Mouse (Mus musculus) adrenal gland, adult 18-20 months (tissue): ENCODE data around the gene Gm49321. TPM values are rescaled to one million over a fixed set of nuclear protein-coding genes. Genes with fewer than 3 reads are reported as not detected.

Experiments used
- DNase-seq, 2 experiments: peaks; one replicate each; pipeline ENCODE4 v3.0.0; 2021 to 2022; ENCODE audit warnings: low spot score in 2 of 2
- total RNA-seq, 2 experiments: library from RNA; stranded (reverse); gene quantifications; 1 replicate in 1 of 2; 2 replicates in 1 of 2; pipeline ENCODE4 v1.2.3; 2021

Gm49321 gene
- total RNA-seq, 2 experiments from 2014 or later = 6.5 to 9.2 TPM

DNA sequence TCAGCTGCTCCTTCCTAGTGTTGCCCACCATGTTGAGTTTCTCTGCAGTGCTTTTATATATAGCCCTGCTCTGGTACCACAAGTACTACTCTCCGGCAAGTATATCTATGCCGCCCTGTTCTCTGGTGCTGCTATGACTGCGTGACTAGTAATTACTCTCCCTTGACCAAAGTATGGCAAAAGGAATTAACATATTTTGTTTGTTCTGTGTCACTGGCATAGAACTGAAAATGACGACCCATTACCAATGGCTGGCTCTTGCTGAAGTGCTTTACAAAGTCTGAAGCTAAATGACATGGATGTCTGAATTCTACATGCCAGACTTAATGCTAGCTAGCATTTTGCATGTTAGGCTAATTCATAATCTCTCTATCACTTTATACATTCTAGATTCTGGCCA is 11.0 kb downstream of the Gm49321 start:
- no peak for DNase-seq

DNA sequence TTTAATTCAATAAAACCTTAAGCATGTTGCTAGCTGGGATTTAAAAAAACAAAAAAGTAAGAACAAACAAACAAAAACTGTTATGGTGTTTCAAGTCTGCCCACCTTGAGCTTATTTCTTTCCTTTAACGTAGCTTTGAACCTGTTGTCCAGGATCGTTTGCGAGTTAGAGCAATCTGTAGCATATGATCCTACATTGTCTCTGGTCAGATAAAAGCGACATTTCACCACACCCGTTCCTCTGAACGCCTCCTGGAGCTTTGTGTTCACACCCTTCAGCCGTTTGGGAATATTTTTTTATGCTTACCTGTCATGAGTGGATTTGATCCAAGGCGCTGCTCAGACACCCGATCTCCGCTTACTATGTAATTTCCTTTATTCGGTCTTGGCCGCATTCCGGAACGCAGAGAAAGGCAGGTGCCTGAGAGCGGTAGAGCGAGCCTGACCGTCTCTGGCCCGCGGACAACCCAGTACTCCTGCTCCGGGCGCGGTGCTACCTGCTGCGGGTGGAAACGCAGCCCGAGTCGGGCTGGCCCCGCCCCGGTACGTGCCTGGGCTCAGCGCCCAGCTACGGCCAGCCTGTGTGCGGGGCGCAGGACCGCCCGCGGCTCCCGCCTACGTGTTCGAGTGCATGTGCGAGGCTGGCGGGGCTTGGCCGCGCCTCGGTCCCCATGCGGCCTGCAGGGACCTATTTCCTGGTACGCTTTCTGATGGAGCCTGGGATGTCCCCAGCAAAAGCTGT is 12.0 kb downstream of the Gm49321 start:
- DNase-seq = peak; percentile 34 to 42

DNA sequence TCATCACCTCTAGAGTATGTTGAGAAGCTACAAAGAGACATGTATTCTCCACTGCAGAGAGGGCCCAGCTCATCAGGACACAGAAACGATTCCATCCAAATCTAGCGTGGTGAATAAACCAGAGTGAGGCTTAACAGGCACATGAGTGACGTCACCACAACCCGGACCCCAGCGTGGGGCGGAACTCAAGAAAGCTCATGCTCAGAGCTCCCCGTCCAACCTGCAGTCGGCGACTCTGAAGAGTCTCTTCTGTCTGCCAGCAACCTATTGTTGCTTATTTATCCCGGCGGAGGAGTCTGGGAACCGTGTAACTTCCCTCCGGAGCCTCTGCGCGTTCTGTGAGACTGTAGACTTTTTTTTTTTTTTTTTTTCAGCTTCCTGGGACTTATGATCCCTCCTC is 15.4 kb downstream of the Gm49321 start:
- DNase-seq = no peak

DNA sequence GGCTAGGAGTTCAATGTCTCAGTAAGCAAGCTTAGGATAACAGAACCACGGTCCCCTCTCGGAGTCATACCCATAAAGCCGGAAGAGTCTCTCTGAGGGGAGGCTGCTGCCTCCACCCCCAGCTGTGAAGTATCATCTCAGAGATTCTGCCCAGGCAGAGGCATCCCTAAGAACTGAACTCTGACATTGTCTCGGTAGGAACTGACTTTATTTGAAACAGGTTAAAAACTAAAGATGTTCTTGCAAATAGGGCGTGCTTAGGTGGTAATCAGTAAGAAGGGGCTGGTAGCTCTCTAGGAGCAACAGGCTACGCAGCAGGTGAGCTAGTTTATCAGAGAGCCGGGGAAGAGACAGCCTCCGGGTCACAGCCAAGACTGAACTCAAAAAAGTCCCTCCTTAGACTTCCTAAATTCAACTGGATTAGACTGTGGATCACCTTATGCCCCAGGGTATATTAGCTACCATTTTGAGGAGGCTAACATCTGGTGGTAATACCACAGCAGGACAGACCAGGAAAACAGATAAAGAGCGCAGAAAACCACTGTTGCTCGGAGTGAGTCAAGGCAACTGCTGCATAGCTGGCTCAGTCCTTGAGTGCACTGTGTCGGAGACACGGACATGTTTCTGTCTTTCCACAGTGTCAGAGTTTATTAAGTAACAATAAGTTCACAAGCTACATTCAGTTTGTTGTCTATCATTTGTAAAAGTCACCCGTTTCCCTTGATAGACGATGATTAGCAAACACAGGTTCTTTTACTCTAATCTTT is 16.1 kb downstream of the Gm49321 start:
- no peak for DNase-seq

DNA sequence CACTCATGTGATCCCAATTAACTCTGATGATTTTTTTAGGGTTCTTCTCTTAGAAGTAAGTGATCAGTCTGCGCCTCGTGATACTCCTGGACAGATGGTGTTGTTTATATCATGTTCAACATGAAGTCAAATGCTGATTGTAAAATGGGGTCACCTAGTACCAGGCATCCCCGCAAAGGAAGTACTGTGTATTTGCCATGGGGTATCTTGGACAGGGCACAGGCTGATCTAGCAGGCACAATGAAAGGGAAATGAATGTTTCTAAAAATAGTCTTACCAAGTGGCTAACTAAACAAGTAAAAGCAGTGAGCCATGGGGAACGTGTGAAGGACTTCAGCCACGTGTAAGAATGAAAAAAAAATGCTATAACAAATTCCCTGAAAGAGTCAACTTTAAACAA is 17.3 kb downstream of the Gm49321 start:
- DNase-seq = no peak

DNA sequence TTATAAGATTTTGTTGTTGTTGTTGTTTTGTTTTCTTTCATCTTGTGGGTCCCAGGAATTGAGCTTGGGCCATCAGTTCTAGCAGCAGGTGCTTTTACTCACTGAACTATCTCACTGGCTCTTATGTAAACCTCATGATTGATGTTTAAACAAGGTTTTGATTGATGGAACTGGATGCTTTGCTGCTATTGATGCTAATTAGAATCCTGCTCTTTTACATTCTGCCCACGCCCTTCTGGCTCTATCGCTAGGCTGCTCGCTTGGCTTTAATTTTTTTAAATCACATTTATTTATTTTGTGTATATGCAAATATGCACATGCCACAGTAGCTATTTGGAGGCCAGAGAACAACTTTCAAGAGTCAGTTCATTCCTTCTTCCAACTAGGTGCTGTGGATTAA is 20.2 kb downstream of the Gm49321 start:
- no peak for DNase-seq

DNA sequence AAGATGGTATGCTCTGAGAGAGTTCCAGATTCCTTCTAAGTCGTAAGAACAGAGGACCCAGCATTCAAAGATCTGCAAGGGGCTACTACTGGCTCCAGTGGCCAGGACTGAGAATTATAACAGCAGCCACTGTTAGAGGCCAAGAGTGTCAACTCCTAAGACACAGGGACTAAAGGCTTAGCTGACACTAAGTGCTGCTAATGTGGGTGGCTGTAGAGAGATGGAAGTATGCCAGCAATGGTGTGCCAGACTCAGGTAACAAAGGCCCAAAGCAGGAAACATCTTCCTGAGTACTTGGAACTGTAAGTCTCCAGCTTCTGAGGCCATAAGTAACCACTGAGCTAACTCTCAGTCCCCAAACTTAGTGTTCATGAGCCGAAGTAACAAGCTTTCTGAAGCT is 21.4 kb downstream of the Gm49321 start:
- no peak for DNase-seq

DNA sequence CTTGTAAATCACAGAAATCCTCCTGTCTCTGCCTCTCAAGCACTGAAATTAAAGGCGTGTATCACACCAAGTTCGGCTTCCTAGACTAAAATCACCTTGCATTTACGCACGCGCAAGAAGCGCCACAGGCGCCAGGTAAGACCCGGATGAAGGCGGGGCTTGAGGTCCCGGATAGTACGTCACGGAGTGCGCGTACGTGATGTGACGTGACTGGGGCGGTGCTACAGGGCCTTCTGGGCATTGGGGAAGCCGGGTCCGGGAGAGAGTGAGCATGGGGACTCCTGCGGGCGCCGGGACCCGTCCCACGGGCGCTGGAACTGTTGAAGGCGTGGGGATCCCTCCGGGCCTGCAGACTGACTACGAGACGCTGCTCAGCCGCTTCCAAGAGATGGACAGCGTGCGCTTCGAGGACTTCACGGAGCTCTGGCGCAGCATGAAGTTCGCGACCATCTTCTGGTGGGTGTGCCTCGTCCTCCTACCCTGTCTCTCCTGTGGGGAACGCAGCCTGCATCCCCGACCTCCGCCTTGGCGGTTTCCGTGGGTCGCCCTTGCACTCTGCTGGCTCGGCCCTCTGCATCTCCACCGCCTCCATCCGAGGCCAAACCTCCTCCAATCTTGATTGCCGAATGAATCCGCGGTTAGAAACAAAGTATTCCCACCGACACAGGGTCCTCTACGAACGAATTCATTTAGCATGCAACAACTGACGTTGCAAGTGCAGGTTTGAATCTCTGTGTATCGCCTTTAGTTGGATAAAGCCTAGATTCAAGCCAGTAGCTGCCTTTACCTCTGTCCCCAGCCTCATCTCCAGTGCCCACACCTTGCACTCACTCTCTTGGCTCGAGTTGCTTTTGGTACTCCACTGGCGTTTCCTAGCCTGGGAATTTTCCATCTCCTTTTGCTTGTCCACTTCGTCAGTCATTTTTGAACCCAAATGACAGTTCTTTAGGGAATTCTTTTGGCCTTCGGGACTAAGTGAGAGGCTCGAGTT is 27.1 kb downstream of the Gm49321 start, which contains the start of gene Snapc1:
Gene Snapc1 (plus strand): TSS at position 191 of the 991 bp plus-strand sequence.
- peak; percentile 97 for DNase-seq

DNA sequence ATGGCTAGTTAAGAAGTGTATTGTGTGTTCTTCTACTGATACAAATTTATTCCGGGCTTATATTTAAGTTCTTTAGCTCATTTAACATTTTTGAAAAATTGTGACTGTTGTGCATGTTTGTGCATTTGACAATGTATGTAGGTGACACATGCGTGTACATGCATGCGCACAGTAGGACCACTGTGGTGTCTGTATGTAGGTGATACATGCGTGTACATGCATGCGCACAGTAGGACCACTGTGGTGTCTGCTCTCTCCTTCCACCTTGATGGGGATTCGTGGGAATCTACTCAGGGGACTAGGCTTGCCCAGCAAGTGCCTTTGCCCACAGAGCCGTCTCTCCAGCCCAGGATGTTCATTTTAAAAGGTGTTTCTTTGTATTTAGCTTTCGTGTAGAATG is 31.7 kb downstream of the Gm49321 start:
- DNase-seq = no peak

DNA sequence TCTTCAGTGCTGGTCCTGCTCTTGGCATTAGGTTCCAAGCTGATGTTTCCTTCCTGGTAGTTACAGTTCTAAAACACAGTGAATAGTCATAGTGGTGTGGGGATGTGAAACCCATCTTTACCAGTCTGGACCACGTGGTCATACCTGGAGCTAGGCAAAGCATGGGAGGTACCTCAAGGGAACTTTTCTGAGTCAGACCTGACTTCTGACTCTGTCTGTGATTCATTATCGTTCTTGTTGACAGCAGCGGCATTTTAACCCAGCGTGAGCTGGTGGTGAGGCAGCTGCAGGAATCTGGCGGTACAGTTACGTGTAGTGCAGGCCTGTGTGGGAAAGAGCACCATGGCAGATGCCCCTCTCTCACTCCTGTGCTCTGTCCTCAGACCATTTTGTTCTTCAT is 37.1 kb downstream of the Gm49321 start:
- no peak for DNase-seq

DNA sequence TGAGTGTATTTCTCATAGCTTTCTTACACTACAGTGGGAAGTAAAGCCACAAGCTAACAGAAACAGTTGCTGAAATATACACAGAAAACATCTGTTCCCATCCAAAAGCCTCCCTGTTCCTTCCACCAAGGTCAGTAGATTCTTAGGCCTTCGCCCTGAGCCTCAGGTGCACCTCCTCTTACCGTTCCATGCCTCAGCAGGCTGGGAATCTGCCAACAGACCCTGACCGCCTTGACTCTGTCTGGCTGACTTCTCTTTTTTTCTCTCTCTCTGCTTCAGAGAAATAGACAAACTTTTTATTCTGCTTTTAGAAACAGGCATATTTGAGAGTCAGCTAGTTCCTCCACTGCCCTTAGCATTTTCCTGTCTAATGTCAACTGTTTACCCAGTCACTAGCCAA is 40.7 kb downstream of the Gm49321 start:
- DNase-seq = no peak

DNA sequence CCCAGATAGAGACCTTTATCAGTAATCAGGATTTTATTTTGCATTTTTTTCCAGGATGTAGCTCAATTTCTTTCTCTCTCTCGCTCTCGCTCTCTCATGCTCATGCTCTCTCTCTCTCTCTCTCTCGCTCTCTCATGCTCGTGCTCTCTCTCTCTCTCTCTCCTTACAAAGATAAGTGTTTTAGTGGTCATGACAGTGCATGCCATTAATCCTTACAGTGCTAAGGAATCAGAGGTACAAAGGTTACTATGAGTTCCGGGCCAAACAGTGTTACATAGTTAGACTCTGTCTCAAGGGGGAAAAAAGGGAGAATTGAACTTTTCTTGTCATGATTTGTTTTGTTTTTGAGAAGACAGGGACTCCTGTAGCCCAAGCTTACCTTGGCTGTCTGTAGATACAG is 42.2 kb downstream of the Gm49321 start:
- DNase-seq = no peak

DNA sequence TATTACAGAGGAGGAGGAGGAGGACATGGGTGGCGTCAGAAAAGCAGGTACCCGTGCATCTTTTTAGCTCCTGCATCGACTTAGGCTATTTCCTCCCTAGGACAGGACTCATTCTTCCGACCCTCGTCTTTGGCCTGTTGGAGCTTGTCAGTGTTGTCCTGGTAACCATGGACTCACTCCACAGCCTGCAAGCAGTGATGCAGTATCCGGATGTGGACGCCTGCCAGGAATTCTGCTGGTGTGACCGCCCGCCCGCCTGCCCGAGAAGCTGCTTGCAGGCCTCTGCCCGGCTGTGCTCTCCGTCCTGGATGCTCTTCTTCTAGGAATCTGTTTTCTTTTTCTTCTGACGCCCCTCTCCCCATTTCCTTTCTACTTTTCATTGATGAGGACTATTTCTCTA is 45.1 kb downstream of the Gm49321 start:
- peak in 1 of 2 experiments; percentile 30 for DNase-seq

DNA sequence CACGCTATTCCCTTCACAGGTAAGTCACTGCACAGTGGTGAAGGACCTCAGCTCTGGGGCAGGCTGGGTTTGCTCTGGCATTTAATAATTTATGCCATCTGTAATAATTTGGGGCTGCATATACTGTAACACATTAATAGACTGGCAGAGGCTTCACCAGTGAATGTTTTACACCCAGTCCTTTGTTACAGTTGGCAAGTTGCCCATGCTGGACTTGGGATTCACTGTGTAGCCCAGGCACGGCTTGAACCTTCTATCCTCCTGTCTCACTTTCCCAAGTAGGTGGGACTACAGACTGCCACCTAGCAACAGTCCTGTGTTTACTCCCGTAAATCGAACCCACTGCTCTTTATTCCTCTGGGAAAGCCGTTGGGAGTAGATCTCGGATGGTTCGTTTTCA is 48.8 kb downstream of the Gm49321 start:
- no peak for DNase-seq

DNA sequence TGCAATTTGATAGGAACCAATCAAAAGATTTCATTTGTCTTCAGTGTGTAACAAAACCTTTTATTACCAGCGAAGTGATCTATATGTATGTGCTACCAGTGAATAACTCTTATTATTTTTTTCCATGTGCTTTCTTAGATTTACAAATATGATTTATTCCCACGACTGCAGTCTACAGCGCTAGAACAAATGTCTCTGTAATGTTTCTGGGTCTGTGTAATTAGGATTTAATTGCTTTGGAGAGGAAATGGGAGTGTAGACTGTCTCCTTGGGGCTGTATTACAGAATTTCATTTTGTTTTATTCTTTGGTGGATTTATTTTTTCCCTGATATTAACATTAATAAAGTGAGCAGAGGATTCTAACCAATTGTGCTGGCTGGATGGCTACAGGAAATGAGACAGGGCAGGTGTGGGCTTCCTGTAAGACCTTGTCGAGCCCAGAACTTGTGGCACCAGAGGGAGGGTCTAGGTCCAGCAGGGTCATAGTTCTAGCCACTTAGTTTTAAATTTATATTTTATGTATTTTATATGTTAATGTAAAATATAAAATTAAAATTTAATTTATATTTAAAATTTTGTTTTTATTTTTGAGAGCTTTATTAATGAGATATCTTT is 51.0 kb downstream of the Gm49321 start:
- no peak for DNase-seq

DNA sequence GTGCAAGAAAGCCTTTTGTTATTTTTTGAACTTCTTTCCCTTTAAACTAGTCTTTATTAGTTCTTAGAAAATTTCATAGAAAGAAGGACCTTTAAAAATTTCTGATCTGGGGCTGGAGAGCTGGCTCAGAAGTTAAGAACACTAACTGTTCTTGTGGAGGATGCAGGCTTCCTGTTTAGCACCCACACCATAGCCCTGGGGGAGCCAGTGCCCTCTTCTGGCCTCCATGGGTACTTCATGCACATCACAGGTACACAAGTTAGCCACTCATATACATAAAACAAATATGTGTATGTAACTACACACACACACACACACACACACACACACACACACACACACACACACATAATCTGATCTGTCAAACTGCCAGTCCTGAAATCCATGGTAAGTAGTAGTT is 52.1 kb downstream of the Gm49321 start:
- peak; percentile 30 to 53 for DNase-seq

DNA sequence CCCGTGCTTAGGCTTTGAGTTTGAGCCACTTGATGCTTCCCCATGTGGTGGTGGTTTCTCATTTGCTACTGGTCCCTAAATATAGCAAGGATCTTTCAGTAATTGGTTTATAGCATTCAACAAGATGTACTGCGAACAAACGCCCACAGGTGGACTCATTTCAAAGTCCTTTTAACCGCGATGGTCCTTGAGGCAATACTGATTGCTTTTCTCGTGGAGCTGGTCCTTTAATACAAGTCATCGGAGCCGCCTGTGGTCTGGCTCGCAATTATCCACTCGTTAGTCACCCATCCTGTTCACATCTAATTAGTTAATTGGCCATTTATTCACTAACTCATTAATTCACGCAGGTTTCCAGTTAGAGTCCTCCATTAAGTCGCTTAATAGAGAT is 59.4 kb downstream of the Gm49321 start:
- no peak for DNase-seq

DNA sequence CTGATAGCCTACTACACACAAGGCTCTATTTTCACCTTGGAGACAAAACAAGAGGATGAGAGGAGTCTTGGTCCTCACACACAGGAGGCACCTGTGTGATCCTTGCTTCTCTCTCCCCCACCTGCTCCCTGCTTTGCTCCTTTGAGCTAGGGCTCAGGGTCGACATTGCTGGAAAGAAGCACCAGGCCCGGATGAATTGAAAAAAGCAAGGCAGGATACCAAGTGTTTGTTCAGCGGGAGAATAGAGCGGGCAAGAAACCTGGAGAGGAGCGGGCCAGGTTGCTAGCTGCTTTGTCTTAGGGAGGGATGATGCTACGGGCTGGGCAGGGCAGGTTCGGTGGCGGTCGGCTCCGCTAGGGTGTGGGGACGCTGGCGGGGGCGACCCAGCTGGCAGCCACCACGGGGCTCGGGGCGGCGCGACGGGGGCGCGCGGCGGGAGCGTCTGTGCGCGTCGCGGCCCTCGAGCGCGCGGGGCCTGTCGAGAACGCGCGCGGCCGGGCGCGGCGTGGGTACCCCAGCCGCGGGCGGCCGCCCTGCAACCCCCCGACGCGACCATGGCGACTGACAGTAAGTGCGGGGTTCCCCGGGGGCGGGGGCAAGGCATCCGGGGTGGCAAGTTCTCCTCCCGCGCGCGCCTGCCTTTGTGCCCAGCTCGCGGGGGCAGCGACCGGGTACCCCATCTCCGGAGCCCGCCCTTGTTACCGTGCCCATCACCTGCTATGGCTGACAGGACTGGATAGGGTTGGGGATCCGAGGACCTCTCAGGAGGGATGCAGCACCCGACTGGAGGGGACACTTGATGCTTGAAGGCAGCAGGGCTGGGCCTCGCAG is 60.1 kb downstream of the Gm49321 start, which contains the start of gene Syt16:
Gene Syt16 (plus strand): TSS at position 365 of the 831 bp plus-strand sequence.
- no peak for DNase-seq

DNA sequence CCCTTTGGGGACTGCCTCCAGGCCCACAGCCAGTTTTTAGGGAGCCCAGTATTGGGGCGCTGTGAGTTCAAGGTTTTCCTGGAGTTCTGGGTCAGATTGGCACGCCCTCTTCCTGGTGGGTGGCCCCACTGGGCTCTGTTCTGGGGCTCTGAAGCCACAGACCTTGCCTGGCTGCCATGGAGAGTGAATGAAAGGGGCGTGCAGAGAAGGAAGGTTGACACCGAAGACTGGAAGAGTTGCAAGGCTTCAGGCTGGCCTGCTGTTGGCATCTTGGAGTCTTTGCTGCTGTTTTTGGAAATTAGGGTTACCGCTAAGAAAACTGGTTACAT is 60.6 kb downstream of the Gm49321 start:
- no peak for DNase-seq

DNA sequence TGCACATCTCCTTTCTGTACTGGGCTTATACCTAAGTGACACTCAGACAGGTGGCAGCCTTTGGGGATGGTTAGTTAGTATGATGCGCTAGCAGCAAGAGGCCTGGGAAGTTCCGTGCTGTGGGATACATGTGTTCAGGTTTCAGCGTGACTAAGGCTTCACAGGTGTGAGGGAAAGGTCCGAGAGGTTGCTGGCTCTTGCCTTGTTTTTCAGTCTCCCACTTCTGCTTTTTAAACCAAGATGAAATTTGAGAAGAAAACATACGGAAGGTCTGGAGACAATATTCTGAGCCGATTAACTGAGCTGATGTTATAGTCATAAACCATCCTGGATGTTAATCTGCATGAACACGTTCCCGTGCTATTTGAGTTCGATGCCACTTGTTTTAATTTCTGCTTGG is 65.0 kb downstream of the Gm49321 start:
- DNase-seq = no peak
